8 mouse cellular contexts compared by ENCODE assay signal in the genomic region with DNA sequence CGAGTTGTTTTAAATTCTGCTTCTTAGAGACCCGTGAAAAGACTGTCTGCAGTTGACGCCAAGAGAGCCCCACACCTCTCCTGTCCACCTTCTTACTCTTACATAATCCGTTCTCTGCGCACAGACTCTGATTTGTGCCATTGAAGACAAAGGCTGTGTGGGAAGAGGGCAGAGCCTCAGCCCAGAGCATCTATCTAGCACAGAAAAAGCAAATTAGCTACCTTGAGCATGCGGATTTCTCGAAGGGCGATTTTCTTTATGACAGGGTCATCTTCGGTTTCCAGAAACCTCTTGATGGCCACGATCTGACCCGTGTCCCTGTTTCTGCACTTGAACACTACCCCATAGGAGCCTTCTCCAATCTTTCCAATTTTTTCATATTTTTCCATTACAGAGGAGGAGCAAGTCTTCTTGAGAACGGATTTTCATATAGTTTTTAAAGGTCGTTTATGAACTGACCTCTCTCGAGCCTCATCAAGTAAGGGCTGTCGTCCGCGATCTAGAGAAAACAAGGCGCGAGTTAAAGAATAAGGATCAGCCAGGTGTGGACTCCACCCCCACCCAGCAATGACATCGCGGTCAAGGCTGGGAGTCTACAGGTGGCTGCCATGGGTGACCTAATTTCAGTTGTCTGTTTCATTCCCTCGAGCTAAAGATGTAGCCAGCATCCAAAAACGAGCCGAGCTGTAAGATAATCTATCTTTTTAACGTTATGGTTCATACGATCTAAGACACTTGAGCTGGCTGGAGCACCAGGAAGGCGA. TPM values are rescaled to one million over a fixed set of nuclear protein-coding genes. Genes with fewer than 3 reads are reported as not detected.
DNase-seq lines count a peak whose midpoint lies in the region; ATAC-seq and TF ChIP-seq lines count a peak whose summit lies in the region.

No protein-coding gene starts in this region.

- H3K27me3 ChIP-seq in heart, embryonic 15.5 days: 0 out of 2 replicates have a peak, but pooled peaks cover 3% of the 10 kb centered on the region
- H3K27me3 ChIP-seq in forebrain, embryonic 13.5 days: peaks cover 5% of the 10 kb centered on the region; the same call in 1 of the 2 replicates
- peaks cover 11% of the 10 kb centered on the region; the same call in 1 of the 2 replicates for H3K27me3 ChIP-seq in limb, embryonic 11.5 days (ENCODE audit: control insufficient read depth, insufficient read depth, low read length)

- no peak for TF ChIP-seq POLR2A in olfactory bulb, adult 2 months (IDR thresholded peaks at IDR 0.05; ENCODE audit: insufficient read depth, low read depth, low read length)

- ATAC-seq in heart, embryonic 15.5 days (replicated peaks; ENCODE audit: insufficient number of reproducible peaks, insufficient read depth, low FRiP score, low read depth): no peak
- peak; percentile 17; the same call in 1 of the 2 replicates for ATAC-seq in forebrain, embryonic 13.5 days
- no peak for ATAC-seq in limb, embryonic 11.5 days (ENCODE audit: insufficient number of reproducible peaks, low FRiP score, low TSS enrichment, low read depth)
- ATAC-seq in megakaryocyte-erythroid progenitor cell, adult 5-6 weeks (replicated peaks; ENCODE audit: low FRiP score, low TSS enrichment, poor library complexity, severe bottlenecking): no peak
- ATAC-seq in CD4-positive, CD25-positive, alpha-beta regulatory T cell, adult 4 months: no peak

- no peaks in the 10 kb centered on the region for H3K36me3 ChIP-seq in heart, embryonic 15.5 days
- no peaks in the 10 kb centered on the region for H3K36me3 ChIP-seq in forebrain, embryonic 13.5 days (ENCODE audit: poor library complexity, severe bottlenecking)
- H3K36me3 ChIP-seq in limb, embryonic 11.5 days (ENCODE audit: control insufficient read depth, insufficient read depth, low read length): no peaks in the 10 kb centered on the region

- H3K9me3 ChIP-seq in heart, embryonic 15.5 days (replicated peaks): no peaks in the 10 kb centered on the region
- H3K9me3 ChIP-seq in forebrain, embryonic 13.5 days (replicated peaks): no peaks in the 10 kb centered on the region
- H3K9me3 ChIP-seq in limb, embryonic 11.5 days (ENCODE audit: control insufficient read depth, low read length): no peaks in the 10 kb centered on the region

- WGBS in heart, embryonic 15.5 days: 41% methylated on average over 27 of the region's 27 CpGs
- WGBS in forebrain, embryonic 13.5 days: 32% methylated on average over 27 of the region's 27 CpGs
- 32% methylated on average over 27 of the region's 27 CpGs for WGBS in limb, embryonic 11.5 days
- 32% methylated on average over 27 of the region's 27 CpGs for WGBS in olfactory bulb, adult 2 months

- H3K4me3 ChIP-seq in heart, embryonic 15.5 days: peak overlapping the region; percentile 54
- H3K4me3 ChIP-seq in brown adipose tissue, adult 24 weeks (ENCODE audit: insufficient read depth, low read depth, low read length): peak overlapping the region; percentile 79
- peak overlapping the region; percentile 58 for H3K4me3 ChIP-seq in forebrain, embryonic 13.5 days
- peak overlapping the region; percentile 49 for H3K4me3 ChIP-seq in limb, embryonic 11.5 days (ENCODE audit: low read depth, low read length)
- H3K4me3 ChIP-seq in olfactory bulb, adult 2 months (ENCODE audit: insufficient read depth, low read depth, low read length): peak overlapping the region; percentile 66

- H3K9ac ChIP-seq in heart, embryonic 15.5 days: peak overlapping the region; percentile 40
- H3K9ac ChIP-seq in forebrain, embryonic 13.5 days: peak overlapping the region; percentile 72
- peak overlapping the region; percentile 56; the same call in 1 of the 2 replicates for H3K9ac ChIP-seq in limb, embryonic 11.5 days (ENCODE audit: low read length)

- peak overlapping the region; percentile 83 for H3K4me2 ChIP-seq in heart, embryonic 15.5 days
- peak overlapping the region; percentile 97 for H3K4me2 ChIP-seq in forebrain, embryonic 13.5 days
- peak overlapping the region; percentile 96 for H3K4me2 ChIP-seq in limb, embryonic 11.5 days (ENCODE audit: low read depth, severe bottlenecking)

- intact Hi-C loops in heart, postnatal 36 days (cut with DNase I): no loop called here

- no peak for TF ChIP-seq CTCF in olfactory bulb, adult 2 months (IDR thresholded peaks at IDR 0.05; ENCODE audit: insufficient read depth, low read depth, low read length)

- no peak for DNase-seq in heart, postnatal 36 days
- DNase-seq in limb, embryonic 11.5 days (ENCODE audit: low spot score): no peak

- H3K4me1 ChIP-seq in heart, embryonic 15.5 days (replicated peaks): peaks cover 14% of the 10 kb centered on the region
- H3K4me1 ChIP-seq in brown adipose tissue, adult 24 weeks (ENCODE audit: control insufficient read depth, insufficient read depth, insufficient read length, low read length): no peaks in the 10 kb centered on the region
- peaks cover 15% of the 10 kb centered on the region for H3K4me1 ChIP-seq in forebrain, embryonic 13.5 days
- H3K4me1 ChIP-seq in limb, embryonic 11.5 days (ENCODE audit: control insufficient read depth, insufficient read depth, low read length): 0 out of 2 replicates have a peak, but pooled peaks cover 2% of the 10 kb centered on the region
- H3K4me1 ChIP-seq in olfactory bulb, adult 2 months (ENCODE audit: control insufficient read depth, insufficient read depth, low read length): peaks cover 7% of the 10 kb centered on the region; the same call in 1 of the 2 replicates

- H3K27ac ChIP-seq in heart, embryonic 15.5 days: no peak overlapping the region
- no peak overlapping the region for H3K27ac ChIP-seq in brown adipose tissue, adult 24 weeks (replicated peaks; ENCODE audit: low read depth, low read length)
- H3K27ac ChIP-seq in forebrain, embryonic 13.5 days: no peak overlapping the region
- no peak overlapping the region for H3K27ac ChIP-seq in limb, embryonic 11.5 days (replicated peaks; ENCODE audit: low read depth, low read length)
- peak overlapping the region; percentile 31 for H3K27ac ChIP-seq in olfactory bulb, adult 2 months (ENCODE audit: insufficient read depth, low read depth, low read length)

RNA-seq across cellular contexts. Expression of a gene that starts 1.1 kb away (rescaled TPM):
- polyA plus RNA-seq in heart, embryonic 15.5 days (2015; fragmentation: Nextera tagmentation; extraction: Ambion mirVana): 4.6 and 7.1 TPM in 2 replicates
- 10 to 100 TPM in 1 of 2 experiments, 1 to 10 TPM in 1; 6.3 to 13.9 TPM for total RNA-seq in heart, postnatal 36 days (2021)
- not detected in 2 replicates for polyA plus RNA-seq in brown adipose tissue, adult 24 weeks (2012; ENCODE audit: insufficient read depth, insufficient read length, missing spikeins)
- polyA plus RNA-seq in forebrain, embryonic 13.5 days (2015; fragmentation: Nextera tagmentation; extraction: Ambion mirVana): 1.1 and 1.5 TPM in 2 replicates
- polyA plus RNA-seq in limb, embryonic 11.5 days (2014; fragmentation: Nextera tagmentation; extraction: Ambion mirVana): 0.85 and 1.3 TPM in 2 replicates
- polyA plus RNA-seq in olfactory bulb, adult 2 months (2012; ENCODE audit: insufficient read depth, insufficient read length, low replicate concordance, missing spikeins): not detected in 2 replicates
- 0.27 and 0.57 TPM in 2 replicates for total RNA-seq in megakaryocyte-erythroid progenitor cell, adult 5-6 weeks (2014; fragmentation: Nextera tagmentation)
- 1.2 and 2.1 TPM in 2 replicates for total RNA-seq in megakaryocyte-erythroid progenitor cell, adult 5-6 weeks (2017)
- not detected for polyA plus RNA-seq in CD4-positive, CD25-positive, alpha-beta regulatory T cell, adult 4 months (2017; shearing (Covaris generic))
